Mouse (Mus musculus) hindbrain, embryonic 16.5 days (tissue): ENCODE measurements around the gene Arpc2. TPM values are rescaled to one million over a fixed set of nuclear protein-coding genes. Genes with fewer than 3 reads are reported as not detected.
A peak's percentile ranks its signal among the peaks of the same experiment; 100 is the strongest.

ENCODE experiments used
- ATAC-seq: fragments of 200-750 bp; cut with Nextera tagmentation; 2 replicates; pipeline ENCODE4 v1.8.0; 2017; ENCODE audit warnings: moderate TSS enrichment, moderate library complexity
- H3K27ac ChIP-seq: fragments of 300-500 bp; sonication (generic); 2 replicates; pipeline ENCODE4 v1.5.1; 2014; ENCODE audit warnings: low read depth, mild to moderate bottlenecking, control low read depth, low read length, moderate library complexity
- H3K27me3 ChIP-seq: fragments of 300-500 bp; sonication (generic); replicated peaks from 2 replicates; pipeline ENCODE4 v1.6.1; 2014; ENCODE audit warnings: low read length; ENCODE audit not compliant: control insufficient read depth, insufficient read depth
- H3K36me3 ChIP-seq: fragments of 300-500 bp; sonication (generic); 2 replicates; pipeline ENCODE4 v1.6.1; 2014; ENCODE audit warnings: mild to moderate bottlenecking, low read length, moderate library complexity, mixed read lengths; ENCODE audit not compliant: control insufficient read depth, insufficient read depth
- H3K4me1 ChIP-seq: fragments of 300-500 bp; sonication (generic); 2 replicates; pipeline ENCODE4 v1.6.1; 2014; ENCODE audit warnings: low read depth, low read length; ENCODE audit not compliant: control insufficient read depth, insufficient read depth
- H3K4me2 ChIP-seq: fragments of 300-500 bp; sonication (generic); 2 replicates; pipeline ENCODE4 v1.6.1; 2014; ENCODE audit warnings: mild to moderate bottlenecking, low read length, control low read depth, moderate library complexity
- H3K4me3 ChIP-seq: fragments of 300-500 bp; sonication (generic); 2 replicates; pipeline ENCODE4 v1.5.1; 2014; ENCODE audit warnings: mild to moderate bottlenecking, low read length, control low read depth, moderate library complexity
- H3K9ac ChIP-seq: fragments of 300-500 bp; sonication (generic); 2 replicates; pipeline ENCODE4 v1.6.1; 2014; ENCODE audit warnings: low read depth, mild to moderate bottlenecking, control low read depth, low read length, moderate library complexity
- H3K9me3 ChIP-seq: fragments of 300-500 bp; sonication (generic); 2 replicates; pipeline ENCODE4 v1.6.1; 2014; ENCODE audit warnings: mild to moderate bottlenecking, low read length, moderate library complexity; ENCODE audit not compliant: control insufficient read depth
- WGBS: fragments of 180-500 bp; shearing (Covaris S2); extraction: QIAGEN DNeasy Blood & Tissue Kit; methylation state at CpG from one replicate; pipeline ENCODE4 v1.1.7; 2014; 5-methylcytosine and 5-hydroxymethylcytosine counted together
- polyA plus RNA-seq: library from polyadenylated mRNA; unstranded; fragments of >200 nt; fragmentation: Nextera tagmentation; extraction: Ambion mirVana; gene quantifications from 2 replicates; pipeline ENCODE4 v1.2.1, GENCODE M21; 2015

Gene Arpc2
- 411 and 415 TPM in 2 replicates for polyA plus RNA-seq

GRCm38 (mm10) chr1:74235938-74236589, at the start of gene Arpc2:
Arpc2 (plus strand) TSS chr1:74236084.
- no peaks in the 10 kb centered on the region for H3K36me3 ChIP-seq
- H3K27me3 ChIP-seq, result no peaks in the 10 kb centered on the region
- H3K4me1 ChIP-seq, result peaks cover 34% of the 10 kb centered on the region
- peak within 1 kb of the TSS; percentile 87 for H3K4me2 ChIP-seq
- 1% methylated on average over 44 of the region's 55 CpGs for WGBS
- H3K9me3 ChIP-seq, result no peaks in the 10 kb centered on the region
- peak within 1 kb of the TSS; percentile 94 for H3K4me3 ChIP-seq
- ATAC-seq, result peak; percentile 95
- peak within 1 kb of the TSS; percentile 91 for H3K27ac ChIP-seq
- H3K9ac ChIP-seq, result peak within 1 kb of the TSS; percentile 81

DNA sequence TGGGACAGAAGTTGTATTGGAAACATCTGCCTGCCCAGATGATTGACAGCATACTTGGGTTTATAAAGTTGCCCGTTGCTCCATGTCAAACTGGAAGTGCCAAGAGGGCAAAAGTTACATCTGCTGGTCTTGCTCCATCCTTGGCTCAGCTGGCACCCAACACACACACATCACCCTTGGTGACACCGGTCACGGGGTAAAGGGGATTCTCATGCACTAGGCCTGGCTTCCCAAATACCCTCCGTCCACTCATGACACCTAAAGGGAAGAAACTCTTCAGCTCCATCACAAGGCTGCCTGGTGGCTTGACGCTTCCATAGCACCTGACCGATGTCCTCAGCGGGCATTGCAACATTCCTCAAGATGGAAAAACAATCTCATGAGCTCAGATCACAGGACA, 45.4 kb upstream of the Arpc2 start:
- 93% methylated on average over 7 of the region's 7 CpGs for WGBS
- Histone ChIP-seq H3K9me3 (no peaks in the 10 kb centered on the region), H3K27me3 (no peaks in the 10 kb centered on the region), H3K4me3 (no peak overlapping the region), H3K4me2 (no peak overlapping the region), H3K36me3 (no peaks in the 10 kb centered on the region), H3K4me1 (no peaks in the 10 kb centered on the region), H3K27ac (no peak overlapping the region), H3K9ac (no peak overlapping the region)
- ATAC-seq, result no peak

GRCm38 (mm10) chr1:74192711-74193110, 43.2 kb upstream of the Arpc2 start:
- no peaks in the 10 kb centered on the region for H3K27me3 ChIP-seq
- ATAC-seq, result no peak
- no peaks in the 10 kb centered on the region for H3K4me1 ChIP-seq
- 87% methylated on average over 2 of the region's 2 CpGs for WGBS
- no peak overlapping the region for H3K4me2 ChIP-seq
- no peak overlapping the region for H3K9ac ChIP-seq
- H3K9me3 ChIP-seq, result no peaks in the 10 kb centered on the region
- H3K27ac ChIP-seq, result no peak overlapping the region
- no peaks in the 10 kb centered on the region for H3K36me3 ChIP-seq
- H3K4me3 ChIP-seq, result no peak overlapping the region

DNA sequence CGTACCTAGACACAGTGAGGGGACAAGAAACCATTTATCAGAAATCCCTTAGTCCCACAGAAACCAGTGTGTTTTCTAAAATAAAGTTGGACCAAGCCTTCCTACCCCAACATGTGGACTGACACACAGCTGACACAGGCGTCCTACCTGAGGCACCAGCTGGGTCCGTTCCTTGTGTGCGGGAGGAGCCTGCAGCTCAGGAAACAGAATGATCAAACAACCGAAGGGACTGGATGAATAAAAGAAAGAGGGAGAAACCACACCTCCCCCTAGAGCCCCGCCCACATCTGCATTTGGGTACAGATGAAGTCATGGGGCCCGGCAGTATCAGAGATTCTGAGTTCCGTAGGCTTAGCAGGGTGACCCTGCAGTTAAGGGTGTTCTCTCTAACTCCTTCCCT, 41.4 kb upstream of the Arpc2 start, which contains the start of gene Cxcr1:
Gene Cxcr1 (minus strand): TSS at position 187 of the 400 bp plus-strand sequence.
- H3K9me3 ChIP-seq, result no peaks in the 10 kb centered on the region
- 78% methylated on average over 8 of the region's 8 CpGs for WGBS
- no peak within 1 kb of the TSS for H3K9ac ChIP-seq
- no peak within 1 kb of the TSS for H3K27ac ChIP-seq
- H3K27me3 ChIP-seq, result no peaks in the 10 kb centered on the region
- no peak for ATAC-seq
- no peak within 1 kb of the TSS for H3K4me2 ChIP-seq
- H3K4me3 ChIP-seq, result no peak within 1 kb of the TSS
- no peaks in the 10 kb centered on the region for H3K4me1 ChIP-seq
- H3K36me3 ChIP-seq, result no peaks in the 10 kb centered on the region

GRCm38 (mm10) chr1:74195961-74196360, 39.9 kb upstream of the Arpc2 start:
- no peaks in the 10 kb centered on the region for H3K4me1 ChIP-seq
- 46% methylated on average over 7 of the region's 7 CpGs for WGBS
- no peak overlapping the region for H3K27ac ChIP-seq
- no peaks in the 10 kb centered on the region for H3K9me3 ChIP-seq
- H3K4me3 ChIP-seq, result no peak overlapping the region
- H3K36me3 ChIP-seq, result no peaks in the 10 kb centered on the region
- no peaks in the 10 kb centered on the region for H3K27me3 ChIP-seq
- no peak for ATAC-seq
- H3K4me2 ChIP-seq, result no peak overlapping the region
- H3K9ac ChIP-seq, result no peak overlapping the region

DNA sequence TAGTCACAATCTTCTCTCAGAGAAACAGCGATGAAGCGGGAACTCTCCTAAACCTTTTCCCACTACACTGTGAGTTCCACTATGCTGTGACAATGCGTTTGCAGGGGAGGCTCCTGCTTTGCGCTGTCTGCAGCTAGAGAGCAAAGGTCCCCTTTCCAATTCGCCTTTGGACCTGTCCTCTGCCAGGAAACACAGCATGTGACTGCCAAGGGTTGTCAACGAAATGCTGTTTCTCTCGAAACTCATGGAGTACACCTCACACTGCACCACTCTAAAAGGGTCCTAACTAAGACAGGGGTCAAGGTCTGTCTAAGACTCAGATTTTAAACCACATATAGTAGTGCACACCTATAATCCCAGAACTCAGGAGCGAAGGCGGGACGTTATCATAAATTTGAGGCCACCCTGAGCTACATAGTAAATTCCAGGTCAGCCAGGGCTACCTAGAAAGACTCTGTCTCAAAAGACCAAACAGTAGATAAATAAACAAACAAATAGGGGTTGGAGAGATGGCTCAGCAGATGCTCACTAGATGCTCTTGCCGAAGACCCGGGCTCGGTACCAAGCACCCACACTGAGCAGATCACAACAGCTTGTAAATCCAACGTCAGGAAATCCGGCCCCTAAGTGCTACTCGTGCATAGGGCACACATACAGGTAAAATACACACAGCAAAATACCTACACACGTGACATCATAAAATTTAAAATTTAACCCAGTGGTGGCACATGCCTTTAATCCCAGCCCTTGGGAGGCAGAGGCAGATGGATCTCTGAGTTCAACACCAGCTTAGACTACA, 39.1 kb upstream of the Arpc2 start:
- Histone ChIP-seq H3K9ac (no peak overlapping the region), H3K36me3 (no peaks in the 10 kb centered on the region), H3K4me3 (no peak overlapping the region), H3K4me1 (no peaks in the 10 kb centered on the region), H3K9me3 (no peaks in the 10 kb centered on the region), H3K27me3 (no peaks in the 10 kb centered on the region), H3K27ac (no peak overlapping the region), H3K4me2 (no peak overlapping the region)
- ATAC-seq, result no peak
- 82% methylated on average over 17 of the region's 17 CpGs for WGBS

- ATAC-seq, result no peak
- Histone ChIP-seq H3K9me3 (no peaks in the 10 kb centered on the region), H3K36me3 (no peaks in the 10 kb centered on the region), H3K4me1 (no peaks in the 10 kb centered on the region), H3K4me3 (no peak overlapping the region), H3K27ac (no peak overlapping the region), H3K27me3 (no peaks in the 10 kb centered on the region), H3K4me2 (no peak overlapping the region), H3K9ac (no peak overlapping the region)
- WGBS, result 83% methylated on average over 12 of the region's 12 CpGs
Observed at GRCm38 (mm10) chr1:74197726-74198470, 38.0 kb upstream of the Arpc2 start.

GRCm38 (mm10) chr1:74199046-74199445, 36.8 kb upstream of the Arpc2 start:
- Histone ChIP-seq H3K4me1 (no peaks in the 10 kb centered on the region), H3K9me3 (no peaks in the 10 kb centered on the region), H3K9ac (no peak overlapping the region), H3K27me3 (no peaks in the 10 kb centered on the region), H3K27ac (no peak overlapping the region), H3K36me3 (no peaks in the 10 kb centered on the region), H3K4me2 (no peak overlapping the region), H3K4me3 (no peak overlapping the region)
- WGBS, result 65% methylated on average over 8 of the region's 8 CpGs
- ATAC-seq, result no peak
